Mouse (Mus musculus): Measurements from ENCODE around the gene Prpf8. TPM values are rescaled to one million over a fixed set of nuclear protein-coding genes. Genes with fewer than 3 reads are reported as not detected.
"Not testable (repeated sequence)": the region's sequence is repeated elsewhere in the genome, so short reads cannot be mapped to it uniquely, and the experiment has no call there.

The Prpf8 gene
- total RNA-seq, 1 experiment = 256 TPM

DNA sequence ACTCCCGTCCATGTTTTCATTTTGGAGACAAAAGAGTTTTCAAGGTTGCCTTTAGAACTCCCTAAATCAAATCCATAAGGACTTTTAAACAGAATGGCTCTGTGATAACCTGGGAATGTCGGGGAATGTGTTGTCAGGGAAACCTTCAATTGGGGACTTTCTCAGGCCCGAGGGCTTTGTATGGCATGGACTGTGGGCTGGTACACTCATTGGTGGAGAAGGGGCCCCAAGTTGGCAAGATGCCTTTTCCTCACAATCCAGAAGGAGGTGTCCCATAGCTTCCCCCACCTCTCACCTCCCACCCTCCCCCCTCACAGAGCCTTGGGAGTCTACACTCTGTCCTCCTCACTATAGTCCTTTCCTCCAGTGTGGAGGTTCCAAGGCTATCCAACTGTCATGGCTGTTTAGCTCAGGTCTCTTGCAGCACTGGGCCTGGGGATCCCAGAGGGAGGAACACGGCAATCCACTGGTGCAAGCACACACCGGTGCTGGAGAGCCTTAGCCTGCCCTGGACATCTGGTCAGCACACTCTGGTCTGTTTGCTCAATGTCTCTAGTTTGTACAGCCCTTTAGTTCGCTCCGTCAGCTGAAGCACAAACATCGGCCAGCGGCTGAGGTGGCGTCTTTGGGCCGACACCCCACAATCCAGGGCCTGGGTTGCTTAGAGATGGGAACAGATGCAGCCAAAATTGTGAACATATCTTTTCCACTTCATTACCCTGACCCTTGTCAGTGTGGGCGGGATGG is 63.8 kb downstream of the Prpf8 start:
- Histone ChIP-seq H3K4me3 (ENCODE audit: insufficient read depth in 1 of 2, low read depth in 1 of 2, low read length in 2 of 2, poor library complexity in 1 of 2, severe bottlenecking in 1 of 2) (no peak overlapping the region), H3K9me3 (ENCODE audit: control insufficient read depth, insufficient read depth, low read depth, low read length) (no peaks in the 10 kb centered on the region), H3K27ac (ENCODE audit: insufficient read depth, low read depth, low read length, poor library complexity, severe bottlenecking) (no peak overlapping the region), H3K9ac (ENCODE audit: insufficient read depth, low read depth, low read length, poor library complexity, severe bottlenecking) (no peak overlapping the region), H3K36me3 (ENCODE audit: control insufficient read depth, insufficient read depth, low read length, poor library complexity, severe bottlenecking) (no peaks in the 10 kb centered on the region; the same call in 1 of the 2 replicates), H3K4me1 (ENCODE audit: control insufficient read depth in 2 of 2, insufficient read depth in 2 of 2, low read length in 2 of 2, poor library complexity in 1 of 2) (peaks cover 4% of the 10 kb centered on the region in 2 experiments; a peak in 2 of 4 replicates)
- in situ Hi-C loops (cut with MboI; ENCODE audit: low sequenced_read_pairs in 2 of 2, unreplicated experiment in 2 of 2) = no loop called here
- DNase-seq (ENCODE audit: low read depth, low spot score) = no peak
- no peak for TF ChIP-seq CHD2 (IDR thresholded peaks at IDR 0.05; ENCODE audit: low read depth, low read length)

DNA sequence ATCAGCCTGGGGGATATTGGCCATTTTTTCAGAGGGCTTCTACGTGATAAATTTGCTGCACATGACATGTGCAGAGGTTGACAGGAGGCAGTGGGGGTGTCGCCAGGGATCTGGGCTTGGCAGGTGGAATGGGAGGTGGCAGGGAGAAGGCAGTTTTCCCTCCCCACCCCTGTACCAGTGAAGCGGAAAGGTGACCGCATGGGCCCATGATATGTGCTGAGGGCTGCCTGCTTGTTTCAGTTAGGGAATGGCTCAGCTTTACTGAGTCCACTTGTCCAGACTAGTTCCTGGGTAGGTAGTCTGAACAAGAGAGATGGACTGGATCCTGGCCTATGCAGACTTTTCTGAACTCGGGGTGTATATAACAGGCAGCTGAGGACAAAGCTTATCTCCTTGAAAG is 64.7 kb downstream of the Prpf8 start:
- Histone ChIP-seq H3K36me3 (ENCODE audit: control insufficient read depth, insufficient read depth, low read length, poor library complexity, severe bottlenecking) (no peaks in the 10 kb centered on the region; the same call in 1 of the 2 replicates), H3K9me3 (ENCODE audit: control insufficient read depth, insufficient read depth, low read depth, low read length) (no peaks in the 10 kb centered on the region), H3K9ac (ENCODE audit: insufficient read depth, low read depth, low read length, poor library complexity, severe bottlenecking) (no peak overlapping the region), H3K27ac (ENCODE audit: insufficient read depth, low read depth, low read length, poor library complexity, severe bottlenecking) (no peak overlapping the region), H3K4me1 (ENCODE audit: control insufficient read depth in 2 of 2, insufficient read depth in 2 of 2, low read length in 2 of 2, poor library complexity in 1 of 2) (peaks cover 4% of the 10 kb centered on the region in 2 experiments; a peak in 2 of 4 replicates), H3K4me3 (ENCODE audit: insufficient read depth in 1 of 2, low read depth in 1 of 2, low read length in 2 of 2, poor library complexity in 1 of 2, severe bottlenecking in 1 of 2) (no peak overlapping the region)
- TF ChIP-seq ZNF384 (IDR thresholded peaks at IDR 0.05; ENCODE audit: low read depth, low read length) (no peak), ZC3H11A (IDR thresholded peaks at IDR 0.05; ENCODE audit: borderline replicate concordance, low read depth, low read length) (no peak), HCFC1 (IDR thresholded peaks at IDR 0.05; ENCODE audit: borderline replicate concordance, insufficient read depth, low read length) (no peak)
- DNase-seq (ENCODE audit: low read depth, low spot score) = no peak
- in situ Hi-C loops (cut with MboI; ENCODE audit: low sequenced_read_pairs in 2 of 2, unreplicated experiment in 2 of 2) = no loop called here

DNA sequence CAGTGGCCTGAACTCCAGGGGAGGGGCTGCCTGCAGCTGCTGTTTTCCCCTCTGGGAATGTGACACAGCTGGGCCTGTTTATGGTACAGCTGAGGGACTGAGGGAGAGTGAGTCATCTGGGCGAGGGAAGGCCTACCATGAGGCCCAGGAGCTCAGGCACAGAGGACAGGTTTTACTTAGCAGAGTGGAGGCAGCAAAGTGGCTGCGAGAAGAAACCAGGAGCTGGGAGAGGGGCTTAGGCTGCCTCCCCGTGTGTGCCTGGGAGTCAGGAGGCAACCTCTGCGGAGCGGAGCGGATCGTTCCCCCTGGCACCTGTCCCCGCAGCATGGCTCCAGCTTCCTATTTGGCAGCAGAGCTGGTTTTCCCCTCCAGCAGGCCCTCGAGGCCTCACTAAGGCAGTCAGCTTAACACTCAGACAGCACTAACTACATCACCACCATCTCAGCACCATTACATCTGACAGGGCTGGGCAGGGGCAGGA is 65.4 kb downstream of the Prpf8 start:
- no peaks in the 10 kb centered on the region; the same call in 1 of the 2 replicates for H3K36me3 ChIP-seq (ENCODE audit: control insufficient read depth, insufficient read depth, low read length, poor library complexity, severe bottlenecking)
- peak overlapping the region in 1 of 2 experiments; percentile 3; a peak in 1 of 4 replicates for H3K4me3 ChIP-seq (ENCODE audit: insufficient read depth in 1 of 2, low read depth in 1 of 2, low read length in 2 of 2, poor library complexity in 1 of 2, severe bottlenecking in 1 of 2)
- no peak overlapping the region for H3K27ac ChIP-seq (ENCODE audit: insufficient read depth, low read depth, low read length, poor library complexity, severe bottlenecking)
- H3K4me1 ChIP-seq (ENCODE audit: control insufficient read depth in 2 of 2, insufficient read depth in 2 of 2, low read length in 2 of 2, poor library complexity in 1 of 2) = peaks cover 4% of the 10 kb centered on the region in 2 experiments; a peak in 2 of 4 replicates
- in situ Hi-C loops (cut with MboI; ENCODE audit: low sequenced_read_pairs in 2 of 2, unreplicated experiment in 2 of 2) = no loop called here
- no peak for DNase-seq (ENCODE audit: low read depth, low spot score)
- TF ChIP-seq ZC3H11A (IDR thresholded peaks at IDR 0.05; ENCODE audit: borderline replicate concordance, low read depth, low read length) = no peak
- TF ChIP-seq HCFC1 (IDR thresholded peaks at IDR 0.05; ENCODE audit: borderline replicate concordance, insufficient read depth, low read length) = no peak
- no peak for TF ChIP-seq MAFK (IDR thresholded peaks at IDR 0.05; ENCODE audit: insufficient read depth, low read depth, low read length)
- no peak for TF ChIP-seq ZNF384 (IDR thresholded peaks at IDR 0.05; ENCODE audit: low read depth, low read length)
- 0 out of 2 replicates have a peak overlapping the region, but pooled peaks have one; percentile 18 for H3K9ac ChIP-seq (ENCODE audit: insufficient read depth, low read depth, low read length, poor library complexity, severe bottlenecking)
- H3K9me3 ChIP-seq (ENCODE audit: control insufficient read depth, insufficient read depth, low read depth, low read length) = no peaks in the 10 kb centered on the region

DNA sequence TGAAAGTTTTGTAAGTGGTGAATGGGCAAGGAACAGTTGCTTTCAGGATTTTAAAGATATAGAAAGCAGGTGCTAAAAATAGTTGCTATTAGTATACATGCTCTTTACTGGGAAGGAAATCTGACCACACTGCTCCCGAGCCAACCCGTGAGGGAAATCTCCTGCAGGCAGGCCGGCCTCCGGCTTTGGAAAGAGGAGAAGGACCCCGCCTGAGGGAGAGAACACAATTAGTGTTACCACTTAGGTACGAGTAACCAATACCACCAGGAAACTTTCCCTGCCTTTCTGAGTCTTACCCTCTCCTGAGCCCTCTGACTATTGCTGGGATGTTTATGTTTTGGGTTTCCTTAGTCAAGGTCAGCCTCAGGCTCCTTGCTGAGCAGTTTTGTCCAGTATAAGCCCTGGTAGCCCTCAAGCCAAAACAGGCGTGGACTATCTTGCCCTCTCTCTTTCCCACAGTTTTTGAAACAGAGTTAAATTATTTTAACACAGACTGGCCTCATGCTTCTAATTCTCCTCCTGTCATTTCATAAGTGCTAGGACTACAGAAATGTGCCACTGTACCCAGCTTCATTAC is 66.4 kb downstream of the Prpf8 start:
- Histone ChIP-seq H3K36me3 (ENCODE audit: control insufficient read depth, insufficient read depth, low read length, poor library complexity, severe bottlenecking) (no peaks in the 10 kb centered on the region; the same call in 1 of the 2 replicates), H3K9me3 (ENCODE audit: control insufficient read depth, insufficient read depth, low read depth, low read length) (no peaks in the 10 kb centered on the region), H3K4me1 (ENCODE audit: control insufficient read depth in 2 of 2, insufficient read depth in 2 of 2, low read length in 2 of 2, poor library complexity in 1 of 2) (peaks cover 4 to 6% of the 10 kb centered on the region in 2 experiments; a peak in 2 of 4 replicates), H3K4me3 (ENCODE audit: insufficient read depth in 1 of 2, low read depth in 1 of 2, low read length in 2 of 2, poor library complexity in 1 of 2, severe bottlenecking in 1 of 2) (no peak overlapping the region), H3K9ac (ENCODE audit: insufficient read depth, low read depth, low read length, poor library complexity, severe bottlenecking) (no peak overlapping the region), H3K27ac (ENCODE audit: insufficient read depth, low read depth, low read length, poor library complexity, severe bottlenecking) (no peak overlapping the region)
- DNase-seq (ENCODE audit: low read depth, low spot score) = no peak
- in situ Hi-C loops (cut with MboI; ENCODE audit: low sequenced_read_pairs in 2 of 2, unreplicated experiment in 2 of 2) = no loop called here
- no peak for TF ChIP-seq ZNF384 (IDR thresholded peaks at IDR 0.05; ENCODE audit: low read depth, low read length)
- TF ChIP-seq ZC3H11A (IDR thresholded peaks at IDR 0.05; ENCODE audit: borderline replicate concordance, low read depth, low read length) = no peak
- no peak for TF ChIP-seq HCFC1 (IDR thresholded peaks at IDR 0.05; ENCODE audit: borderline replicate concordance, insufficient read depth, low read length)
- TF ChIP-seq CHD2 (IDR thresholded peaks at IDR 0.05; ENCODE audit: low read depth, low read length) = no peak
- no peak for TF ChIP-seq MAFK (IDR thresholded peaks at IDR 0.05; ENCODE audit: insufficient read depth, low read depth, low read length)

DNA sequence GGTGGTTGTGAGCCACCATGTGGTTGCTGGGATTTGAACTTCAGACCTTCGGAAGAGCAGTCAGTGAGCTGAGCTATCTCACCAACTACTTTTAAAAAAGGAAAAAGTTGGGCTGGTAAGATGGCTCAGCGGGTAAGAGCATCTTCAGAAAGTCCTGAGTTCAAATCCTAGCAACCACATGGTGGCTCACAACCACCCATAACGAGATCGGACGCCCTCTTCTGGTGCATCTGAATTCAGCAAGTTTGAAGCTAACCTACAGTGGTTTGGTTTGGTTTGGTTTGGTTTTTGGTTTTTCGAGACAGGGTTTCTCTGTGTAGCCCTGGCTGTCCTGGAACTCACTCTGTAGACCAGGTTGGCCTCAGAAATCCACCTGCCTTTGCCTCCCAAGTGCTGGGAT is 69.4 kb downstream of the Prpf8 start:
- in situ Hi-C loops (cut with MboI; ENCODE audit: low sequenced_read_pairs in 2 of 2, unreplicated experiment in 2 of 2); H3K9me3 ChIP-seq (ENCODE audit: control insufficient read depth, insufficient read depth, low read depth, low read length); H3K36me3 ChIP-seq (ENCODE audit: control insufficient read depth, insufficient read depth, low read length, poor library complexity, severe bottlenecking); H3K4me1 ChIP-seq (ENCODE audit: control insufficient read depth in 2 of 2, insufficient read depth in 2 of 2, low read length in 2 of 2, poor library complexity in 1 of 2); H3K9ac ChIP-seq (ENCODE audit: insufficient read depth, low read depth, low read length, poor library complexity, severe bottlenecking); H3K4me3 ChIP-seq (ENCODE audit: insufficient read depth in 1 of 2, low read depth in 1 of 2, low read length in 2 of 2, poor library complexity in 1 of 2, severe bottlenecking in 1 of 2); H3K27ac ChIP-seq (ENCODE audit: insufficient read depth, low read depth, low read length, poor library complexity, severe bottlenecking); DNase-seq (ENCODE audit: low read depth, low spot score): not testable (repeated sequence)
